Mouse (Mus musculus) testis, adult 2 months (tissue): Measurements from ENCODE around the gene Fam196b.

ENCODE experiments used
- CTCF ChIP-seq: fragments of 200-500 bp; IDR thresholded peaks from 2 replicates; pipeline ENCODE4 v1.5.1; 2012; ENCODE audit warnings: low read depth, mild to moderate bottlenecking, inconsistent platforms, low read length, moderate library complexity; ENCODE audit not compliant: control insufficient read depth, insufficient read depth, insufficient replicate concordance
- POLR2A ChIP-seq: fragments of 200-500 bp; IDR thresholded peaks from 2 replicates; pipeline ENCODE4 v1.6.1; 2012; ENCODE audit warnings: low read depth, mild to moderate bottlenecking, inconsistent platforms, low read length, moderate library complexity; ENCODE audit not compliant: control insufficient read depth

DNA sequence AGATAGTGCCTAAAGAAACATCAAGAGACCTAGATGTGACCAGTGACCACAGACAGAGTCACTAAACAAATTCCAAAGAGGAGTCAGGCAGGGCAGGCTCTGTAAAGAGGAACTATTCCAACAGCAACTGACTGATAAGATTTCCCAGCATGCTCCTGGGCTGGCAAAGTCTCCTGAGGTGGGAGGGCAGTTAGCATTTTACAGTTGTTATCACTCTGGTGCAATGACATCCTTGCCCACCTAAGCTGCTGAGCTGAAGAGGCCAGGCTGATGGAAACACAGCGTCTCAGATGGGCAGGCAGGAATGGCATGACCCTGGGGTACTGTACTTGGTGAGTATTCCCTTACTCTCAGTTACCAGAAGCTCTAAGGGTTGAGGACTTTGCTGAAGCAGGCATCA lies 15.1 kb upstream of the Fam196b start:
- no peak for TF ChIP-seq CTCF
- TF ChIP-seq POLR2A = no peak
